26 mouse cellular contexts compared by ENCODE assay signal in the genomic region with DNA sequence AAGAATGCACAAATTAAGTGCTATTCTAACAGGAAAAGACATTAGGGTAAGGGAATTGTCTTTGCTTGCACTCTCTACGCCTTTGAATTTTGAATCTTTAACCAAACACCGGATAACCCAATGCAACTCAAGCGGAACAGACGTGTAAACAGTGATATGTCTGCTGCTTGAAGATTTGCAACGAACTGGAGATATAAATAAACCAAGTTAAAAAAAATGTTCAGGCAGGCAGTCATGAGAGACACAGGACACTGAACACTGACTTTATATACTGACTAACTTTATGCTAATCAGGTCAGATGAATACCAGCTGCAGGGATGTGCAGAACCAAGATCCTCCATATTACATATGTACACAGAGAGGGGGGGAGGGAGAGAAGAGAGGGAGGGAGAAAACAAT.
DNase-seq lines count a peak whose midpoint lies in the region; ATAC-seq and TF ChIP-seq lines count a peak whose summit lies in the region.
"Had no signal": no experiment of that assay in that cellular context is flagged by ENCODE, and none has a peak within 500 bp of the region (broad histone marks: within the 10 kb centered on the region; RNA-seq: fewer than 3 reads in every experiment).

No protein-coding gene starts in this region.

- TF ChIP-seq CTCF in liver, adult 2 months (IDR thresholded peaks at IDR 0.05; ENCODE audit: low read depth, low read length), result no peak

- no peaks in the 10 kb centered on the region; the same call in 1 of the 2 replicates for H3K4me1 ChIP-seq in embryonic facial prominence, embryonic 14.5 days (ENCODE audit: control insufficient read depth, insufficient read depth, low read length)
- H3K4me1 ChIP-seq in embryonic facial prominence, embryonic 10.5 days, result no peaks in the 10 kb centered on the region
- peaks cover under 1% of the 10 kb centered on the region; the same call in 1 of the 2 replicates for H3K4me1 ChIP-seq in liver, adult 2 months (ENCODE audit: control insufficient read depth, insufficient read depth, low read length)
- H3K4me1 ChIP-seq in liver, embryonic 12.5 days, result no peaks in the 10 kb centered on the region
- no peaks in the 10 kb centered on the region for H3K4me1 ChIP-seq in forebrain, embryonic 10.5 days
- H3K4me1 ChIP-seq: embryonic facial prominence, embryonic 15.5 days; forebrain, embryonic 15.5 days; heart, embryonic 12.5 days; hindbrain, embryonic 10.5 days; midbrain, embryonic 15.5 days; neural tube, embryonic 12.5 days had no signal

- H3K4me3 ChIP-seq in embryonic facial prominence, embryonic 14.5 days (ENCODE audit: low read depth, low read length), result no peak overlapping the region
- no peak overlapping the region for H3K4me3 ChIP-seq in embryonic facial prominence, embryonic 10.5 days
- H3K4me3 ChIP-seq in liver, adult 2 months (ENCODE audit: insufficient read depth, low read depth, low read length), result no peak overlapping the region
- no peak overlapping the region for H3K4me3 ChIP-seq in liver, embryonic 12.5 days
- no peak overlapping the region for H3K4me3 ChIP-seq in forebrain, embryonic 10.5 days
- H3K4me3 ChIP-seq: embryonic facial prominence, embryonic 15.5 days; forebrain, embryonic 15.5 days; heart, embryonic 12.5 days; hindbrain, embryonic 10.5 days; left cerebral cortex, adult 2 months; megakaryocyte, embryonic 14.5 days; midbrain, embryonic 15.5 days; neural tube, embryonic 12.5 days had no signal

- WGBS in embryonic facial prominence, embryonic 14.5 days, result 36% methylated on average over 5 of the region's 5 CpGs
- WGBS in embryonic facial prominence, embryonic 10.5 days, result 71% methylated on average over 5 of the region's 5 CpGs
- 72% methylated on average over 5 of the region's 5 CpGs for WGBS in liver, adult 2 months
- WGBS in liver, embryonic 12.5 days (ENCODE audit: insufficient replicate concordance), result 63% methylated on average over 5 of the region's 5 CpGs
- 79% methylated on average over 5 of the region's 5 CpGs for WGBS in forebrain, embryonic 10.5 days

- no peaks in the 10 kb centered on the region for H3K27me3 ChIP-seq in embryonic facial prominence, embryonic 14.5 days (replicated peaks; ENCODE audit: control insufficient read depth, insufficient read depth, low read length)
- no peaks in the 10 kb centered on the region for H3K27me3 ChIP-seq in embryonic facial prominence, embryonic 10.5 days (replicated peaks; ENCODE audit: low read depth, poor library complexity, severe bottlenecking)
- no peaks in the 10 kb centered on the region for H3K27me3 ChIP-seq in liver, adult 2 months (ENCODE audit: control insufficient read depth, insufficient read depth, low read length)
- no peaks in the 10 kb centered on the region for H3K27me3 ChIP-seq in liver, embryonic 12.5 days (replicated peaks)
- H3K27me3 ChIP-seq in forebrain, embryonic 10.5 days (ENCODE audit: poor library complexity, severe bottlenecking), result no peaks in the 10 kb centered on the region
- H3K27me3 ChIP-seq: embryonic facial prominence, embryonic 15.5 days; forebrain, embryonic 15.5 days; heart, embryonic 12.5 days; megakaryocyte, embryonic 14.5 days; midbrain, embryonic 15.5 days; neural tube, embryonic 12.5 days had no signal

- no peaks in the 10 kb centered on the region for H3K79me2 ChIP-seq in liver, adult 2 months (ENCODE audit: control insufficient read depth, insufficient read depth, low read length)

- H3K4me2 ChIP-seq in embryonic facial prominence, embryonic 14.5 days (ENCODE audit: low read depth, low read length), result no peak overlapping the region
- H3K4me2 ChIP-seq in liver, embryonic 12.5 days, result no peak overlapping the region
- H3K4me2 ChIP-seq: embryonic facial prominence, embryonic 15.5 days; forebrain, embryonic 15.5 days; heart, embryonic 12.5 days; midbrain, embryonic 15.5 days; neural tube, embryonic 12.5 days had no signal

- peak; percentile 30 for DNase-seq in embryonic facial prominence, embryonic 14.5 days (ENCODE audit: low spot score)
- DNase-seq in embryonic facial prominence, embryonic 10.5 days (ENCODE audit: low spot score), result no peak
- DNase-seq in liver, adult 2 months (ENCODE audit: extremely low read depth, low read depth, low spot score), result peak; percentile 26
- DNase-seq in A20 (ENCODE audit: low read depth, low spot score), result peak; percentile 77
- peak; percentile 51 for DNase-seq in lung, postnatal 25 days (ENCODE audit: low spot score)
- no peak for DNase-seq in heart, adult 18-20 months
- no peak for DNase-seq in forebrain, embryonic 10.5 days (ENCODE audit: extremely low spot score, low spot score)
- DNase-seq: cerebellum, adult 2 months; cerebellum, postnatal 25 days; embryo, embryonic 11 days; gastrocnemius, postnatal 10 days; heart, postnatal 10 days; kidney, adult 11 months; retina, postnatal 1 day; right cerebral cortex, postnatal 25 days; spleen, adult 18-20 months had no signal

- H3K9ac ChIP-seq in embryonic facial prominence, embryonic 14.5 days (ENCODE audit: low read depth, low read length), result no peak overlapping the region
- no peak overlapping the region for H3K9ac ChIP-seq in liver, adult 2 months (ENCODE audit: low read depth, low read length)
- no peak overlapping the region for H3K9ac ChIP-seq in liver, embryonic 12.5 days
- H3K9ac ChIP-seq: embryonic facial prominence, embryonic 15.5 days; forebrain, embryonic 15.5 days; heart, embryonic 12.5 days; midbrain, embryonic 15.5 days; neural tube, embryonic 12.5 days had no signal

- H3K36me3 ChIP-seq in embryonic facial prominence, embryonic 14.5 days (ENCODE audit: control insufficient read depth, insufficient read depth, low read length), result no peaks in the 10 kb centered on the region
- H3K36me3 ChIP-seq in embryonic facial prominence, embryonic 10.5 days (replicated peaks), result no peaks in the 10 kb centered on the region
- no peaks in the 10 kb centered on the region for H3K36me3 ChIP-seq in liver, adult 2 months (ENCODE audit: control insufficient read depth, insufficient read depth, low read length)
- H3K36me3 ChIP-seq in liver, embryonic 12.5 days, result no peaks in the 10 kb centered on the region
- H3K36me3 ChIP-seq in forebrain, embryonic 10.5 days (replicated peaks), result no peaks in the 10 kb centered on the region
- H3K36me3 ChIP-seq: embryonic facial prominence, embryonic 15.5 days; forebrain, embryonic 15.5 days; heart, embryonic 12.5 days; hindbrain, embryonic 10.5 days; midbrain, embryonic 15.5 days; neural tube, embryonic 12.5 days had no signal

- H3K27ac ChIP-seq in embryonic facial prominence, embryonic 14.5 days (replicated peaks; ENCODE audit: low read depth, low read length), result no peak overlapping the region
- H3K27ac ChIP-seq in embryonic facial prominence, embryonic 10.5 days (replicated peaks), result no peak overlapping the region
- H3K27ac ChIP-seq in liver, adult 2 months (replicated peaks; ENCODE audit: insufficient read depth, low read depth, low read length), result no peak overlapping the region
- no peak overlapping the region for H3K27ac ChIP-seq in liver, embryonic 12.5 days
- no peak overlapping the region for H3K27ac ChIP-seq in forebrain, embryonic 10.5 days
- H3K27ac ChIP-seq: embryonic facial prominence, embryonic 15.5 days; forebrain, embryonic 15.5 days; hindbrain, embryonic 10.5 days; left cerebral cortex, adult 2 months; midbrain, embryonic 15.5 days; neural tube, embryonic 12.5 days had no signal

- H3K9me3 ChIP-seq in embryonic facial prominence, embryonic 14.5 days (ENCODE audit: control insufficient read depth, low read length), result no peaks in the 10 kb centered on the region
- no peaks in the 10 kb centered on the region for H3K9me3 ChIP-seq in embryonic facial prominence, embryonic 10.5 days
- no peaks in the 10 kb centered on the region for H3K9me3 ChIP-seq in liver, embryonic 12.5 days (replicated peaks)
- no peaks in the 10 kb centered on the region for H3K9me3 ChIP-seq in forebrain, embryonic 10.5 days
- H3K9me3 ChIP-seq: embryonic facial prominence, embryonic 15.5 days; forebrain, embryonic 15.5 days; heart, embryonic 12.5 days; hindbrain, embryonic 10.5 days; midbrain, embryonic 15.5 days; neural tube, embryonic 12.5 days had no signal

- no peak for TF ChIP-seq POLR2A in liver, adult 2 months (IDR thresholded peaks at IDR 0.05; ENCODE audit: extremely low read depth, insufficient read depth, low read length)

- peak; percentile 65 for ATAC-seq in embryonic facial prominence, embryonic 14.5 days (ENCODE audit: low read depth)
- no peak for ATAC-seq in liver, embryonic 12.5 days
- ATAC-seq: forebrain, embryonic 15.5 days; hindbrain, embryonic 16.5 days; midbrain, embryonic 15.5 days had no signal

Comparison
In these comparisons a context has a peak if more than half of its experiments do, and no peak if none do; other contexts are left out.
1. DNase-seq: peak in embryonic facial prominence, embryonic 14.5 days (single experiment), liver, adult 2 months (single experiment), A20 (single experiment) and lung, postnatal 25 days (single experiment); none in embryonic facial prominence, embryonic 10.5 days (single experiment), heart, adult 18-20 months (0 of 2) and forebrain, embryonic 10.5 days (single experiment).